Mouse (Mus musculus) kidney, adult 2 months (tissue): Measurements from ENCODE around the gene Lrrc7.

Experiments used
- CTCF ChIP-seq: fragments of 200-500 bp; conservative IDR thresholded peaks from 2 replicates; pipeline ENCODE4 v1.5.1; 2011; ENCODE audit warnings: low read depth, mild to moderate bottlenecking, control low read depth, low read length, moderate library complexity, mixed read lengths; ENCODE audit not compliant: insufficient read depth, insufficient read length
- POLR2A ChIP-seq: fragments of 200-500 bp; IDR thresholded peaks from one replicate; pipeline ENCODE4 v1.6.1; 2011; ENCODE audit warnings: low read depth, low read length, control low read depth

DNA sequence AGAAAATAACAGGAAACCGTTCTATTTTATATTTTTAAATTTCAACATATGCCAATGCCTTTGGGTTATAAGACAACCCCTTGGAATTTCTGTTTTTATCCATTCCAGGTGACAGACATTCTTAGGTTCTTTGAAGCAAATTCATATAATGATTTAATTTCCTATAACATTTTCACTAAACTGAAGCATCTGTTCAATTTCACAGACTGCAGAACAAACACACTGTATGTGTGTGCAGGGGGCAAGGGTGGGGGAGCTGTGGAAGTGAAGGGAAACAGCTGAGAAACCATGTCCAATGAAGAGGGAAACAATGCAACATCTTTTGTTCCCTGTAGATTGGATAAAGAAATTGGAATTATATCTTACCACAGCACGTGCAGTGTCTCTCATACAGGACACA, 29.2 kb downstream of the Lrrc7 start:
- TF ChIP-seq CTCF (no peak), POLR2A (no peak)
